Mouse (Mus musculus): ENCODE measurements around the gene Helz2.

- TF ChIP-seq POLR2A (IDR thresholded peaks at IDR 0.05; ENCODE audit: insufficient read length, low read depth) = no peak
- no peak for TF ChIP-seq MYOG (IDR thresholded peaks at IDR 0.05; ENCODE audit: control insufficient read depth in 1 of 3, insufficient read depth in 1 of 3, insufficient read length in 2 of 3, low read depth in 2 of 3)
Observed at GRCm38 (mm10) chr2:181279968-181280367, 38.1 kb upstream of the Helz2 start.
